Mouse (Mus musculus) spleen, adult 18-20 months (tissue): Measurements from ENCODE around the gene Gtf3c5.

Source experiments
- DNase-seq, 2 experiments: peaks; one replicate each; pipeline ENCODE4 v3.0.0; 2022; ENCODE audit warnings: mixed read lengths in 2 of 2

Gtf3c5 gene

DNA sequence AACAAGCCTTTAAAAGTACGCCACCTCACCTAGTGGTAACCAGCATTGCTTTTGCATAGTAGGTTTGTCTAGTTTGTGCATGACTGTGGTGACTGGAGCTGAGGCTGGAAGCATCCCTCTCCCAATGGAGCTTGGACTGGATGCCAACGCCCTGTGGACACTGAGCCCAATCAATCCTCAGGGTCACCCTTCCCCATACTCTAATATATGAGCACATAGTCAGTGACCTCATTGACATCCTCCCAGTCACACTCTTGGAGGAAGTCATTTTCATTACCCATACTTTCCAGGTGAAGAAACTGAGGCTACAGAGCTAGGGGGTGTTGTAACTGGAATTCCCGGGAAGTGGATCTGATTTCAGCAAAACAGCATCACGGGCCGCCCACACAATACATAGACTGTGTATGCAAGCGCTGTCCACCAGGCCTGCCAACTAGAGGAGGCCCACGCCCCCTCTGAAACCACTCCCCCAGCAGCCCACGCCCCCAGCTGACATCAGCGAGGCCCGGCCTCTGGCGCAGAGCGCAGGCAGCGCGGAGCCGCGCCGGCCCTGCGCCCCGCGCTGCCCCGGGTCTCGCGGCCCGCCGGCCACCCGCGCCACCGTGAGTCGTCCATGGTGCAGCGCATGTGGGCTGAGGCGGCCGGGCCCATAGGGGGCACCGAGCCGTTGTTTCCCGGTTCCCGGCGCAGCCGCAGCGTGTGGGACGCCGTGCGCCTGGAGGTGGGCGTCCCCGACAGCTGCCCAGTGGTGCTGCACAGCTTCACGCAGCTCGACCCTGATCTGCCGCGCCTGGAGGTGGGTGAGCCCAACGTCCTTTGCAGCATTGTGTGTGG, 50.4 kb downstream of the Gtf3c5 start:
- DNase-seq = peak; percentile 79 to 86

DNA sequence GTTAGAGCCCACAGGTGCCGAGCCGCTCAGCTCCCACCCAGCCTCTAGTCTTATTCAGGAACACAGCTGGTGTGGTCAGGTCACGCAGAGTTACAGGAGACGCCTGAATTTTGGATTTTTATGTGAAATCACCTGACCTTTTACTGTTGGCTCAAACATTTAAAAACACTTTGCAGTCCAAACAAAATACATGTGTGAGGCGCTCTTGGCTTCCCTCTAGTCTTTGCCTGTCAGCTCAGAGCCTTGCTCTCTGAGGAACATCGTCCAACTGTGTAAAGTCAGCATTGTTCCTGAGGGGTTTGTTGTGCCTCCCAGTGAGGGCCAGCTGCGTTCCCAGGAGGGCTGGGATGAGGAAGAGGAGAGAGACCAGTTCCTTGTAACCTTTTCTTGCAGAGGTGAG, 53.2 kb downstream of the Gtf3c5 start:
- DNase-seq = no peak

- no peak for DNase-seq
These were observed 53.7 kb downstream of the Gtf3c5 start for GRCm38 (mm10) chr2:28529856-28530255.

DNA sequence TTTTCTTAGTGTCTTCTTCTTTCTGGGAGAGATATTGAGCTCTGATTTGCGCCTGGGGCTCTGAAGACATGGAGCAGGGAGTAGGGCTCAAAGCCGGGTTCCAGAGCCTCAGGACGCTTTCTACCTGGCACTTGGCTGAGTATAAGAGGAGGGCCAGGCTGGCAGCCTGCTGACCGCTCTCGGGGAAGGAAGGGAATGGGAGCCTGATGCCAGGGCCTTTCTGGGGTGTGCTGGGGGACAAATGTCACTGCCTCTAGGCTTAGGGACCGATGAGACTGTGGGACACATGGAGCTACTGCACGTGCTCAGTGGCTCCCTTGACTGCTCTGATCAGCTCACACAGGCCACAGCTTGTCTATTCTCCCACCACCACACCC, 55.2 kb downstream of the Gtf3c5 start:
- DNase-seq = no peak

DNA sequence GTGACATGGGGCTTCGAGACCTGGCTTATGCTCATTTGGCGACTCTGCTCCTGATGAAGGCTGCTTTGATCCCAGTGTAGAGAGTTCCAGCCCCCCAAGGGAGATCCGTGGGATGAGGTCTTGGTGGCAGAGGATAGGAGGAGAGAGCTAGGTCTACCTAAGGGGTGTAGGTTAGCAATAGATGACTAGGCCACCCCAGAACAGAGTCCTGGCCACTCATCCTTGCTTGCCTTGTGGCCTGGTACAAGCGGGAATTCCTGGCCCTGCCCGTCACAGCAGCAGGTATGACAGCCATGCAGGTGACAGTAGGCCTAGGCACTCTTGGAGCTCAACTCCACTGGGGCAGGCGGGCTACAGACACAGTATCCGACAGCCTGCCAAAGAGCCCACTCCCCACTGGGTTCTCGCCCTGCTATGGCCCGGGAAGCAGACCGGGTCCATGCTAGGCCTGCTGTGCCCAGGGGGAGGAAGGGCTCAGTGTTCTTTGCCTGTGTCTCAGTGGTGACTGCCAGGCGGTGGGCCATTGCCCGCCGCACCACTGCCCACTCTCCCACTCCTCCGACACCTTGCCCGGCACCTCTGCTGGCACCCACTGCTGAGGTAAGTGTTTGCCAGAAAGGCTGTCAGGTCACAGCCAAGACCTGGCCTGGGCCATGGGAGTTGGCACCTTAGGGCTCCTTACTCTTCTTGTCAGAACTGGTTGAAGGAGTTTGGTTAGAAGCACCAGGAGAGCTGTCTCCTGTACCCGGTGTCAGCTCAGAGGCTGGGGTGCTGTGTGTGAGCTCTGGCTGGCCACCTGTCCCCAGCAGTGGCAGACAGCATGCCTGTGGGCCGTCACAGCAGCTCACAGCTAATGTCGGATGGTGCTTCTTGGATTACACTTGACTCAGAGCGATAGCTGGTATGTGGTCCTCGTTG, 55.9 kb downstream of the Gtf3c5 start:
- no peak for DNase-seq

DNA sequence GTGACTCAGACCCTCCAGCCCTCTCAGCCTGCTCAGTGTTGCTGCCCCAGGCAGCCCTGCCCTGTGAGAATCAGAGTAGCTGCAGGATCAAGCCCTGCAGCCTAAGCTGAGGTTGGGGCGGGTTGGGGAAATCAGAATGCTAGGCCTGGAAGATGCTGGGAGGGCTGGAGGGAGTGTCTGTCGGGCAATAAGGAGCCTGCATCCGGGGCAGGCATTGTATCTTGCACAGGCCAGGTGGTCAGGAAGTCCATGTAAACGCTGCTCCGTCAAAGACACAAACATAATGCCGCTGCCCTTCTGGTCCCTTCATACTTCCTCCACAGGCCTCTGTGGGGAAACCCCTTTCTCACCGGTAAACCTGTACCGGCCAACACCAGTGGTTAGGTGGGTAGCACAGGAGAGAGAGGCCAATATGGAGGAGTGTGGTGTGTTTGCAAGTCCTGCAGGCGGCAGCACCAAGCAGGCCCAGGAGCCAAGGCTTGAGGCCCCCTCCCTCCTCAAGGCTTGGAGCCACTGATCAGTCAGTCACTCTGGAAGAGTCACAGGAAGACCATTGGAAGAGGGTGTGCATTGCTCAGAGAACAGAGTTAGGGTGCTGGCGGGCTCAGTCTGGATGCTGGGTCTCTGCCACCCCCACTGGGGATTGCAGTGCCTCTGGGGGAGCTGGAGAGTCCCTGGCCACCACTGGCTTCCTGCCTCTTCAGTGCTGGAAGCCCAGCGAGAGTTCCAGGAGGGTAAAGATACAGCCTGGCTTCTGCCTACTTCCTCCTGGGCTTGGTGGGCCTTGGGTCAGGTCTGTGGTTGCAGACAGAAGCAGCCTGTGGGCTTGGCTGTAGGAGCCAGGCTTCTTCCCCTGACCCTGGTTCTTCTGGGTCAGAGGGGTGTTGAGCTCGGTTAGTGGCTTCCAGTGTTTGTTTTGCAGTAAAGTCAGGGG, 57.3 kb downstream of the Gtf3c5 start:
- DNase-seq = peak; percentile 54 to 60

DNA sequence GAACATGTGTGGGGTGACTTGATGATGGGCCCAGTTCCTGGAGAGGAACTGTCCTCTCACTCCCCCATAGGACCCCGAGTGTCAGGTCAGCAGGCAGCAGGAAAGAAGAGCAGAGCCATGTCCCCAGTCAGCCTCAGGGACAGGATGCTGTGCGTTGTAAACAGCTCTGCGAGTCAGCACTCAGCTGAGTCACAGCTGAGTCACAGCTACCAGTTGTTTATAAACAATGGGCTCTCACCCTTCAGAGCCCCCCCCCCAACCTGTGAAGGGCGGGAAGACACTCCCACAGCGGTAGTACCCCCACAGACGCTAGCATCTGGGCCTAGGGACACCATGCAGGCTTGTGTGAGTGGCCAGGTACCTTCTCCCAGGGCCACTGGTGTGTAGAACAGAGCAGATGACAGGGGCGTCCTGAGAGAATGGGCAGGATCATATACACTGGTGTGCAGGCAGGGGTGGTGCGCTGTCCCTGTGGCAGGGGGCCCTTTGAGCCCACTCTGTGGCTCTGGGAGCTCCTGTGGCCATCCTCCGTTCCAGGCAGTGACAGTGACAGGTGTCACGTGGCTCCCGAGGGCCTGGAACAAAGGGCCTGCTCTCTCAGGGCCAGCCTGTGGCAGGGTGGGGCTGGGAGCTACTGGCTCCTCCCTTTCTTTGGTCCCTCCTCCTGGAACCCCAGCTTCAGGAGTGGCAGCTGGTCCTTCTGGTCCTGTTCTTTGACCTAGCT, 58.2 kb downstream of the Gtf3c5 start:
- DNase-seq = peak; percentile 34 to 44

- DNase-seq = no peak
These were observed 59.1 kb downstream of the Gtf3c5 start for GRCm38 (mm10) chr2:28524406-28524805.

- no peak for DNase-seq
These were observed 59.9 kb downstream of the Gtf3c5 start for GRCm38 (mm10) chr2:28523643-28524117.

DNA sequence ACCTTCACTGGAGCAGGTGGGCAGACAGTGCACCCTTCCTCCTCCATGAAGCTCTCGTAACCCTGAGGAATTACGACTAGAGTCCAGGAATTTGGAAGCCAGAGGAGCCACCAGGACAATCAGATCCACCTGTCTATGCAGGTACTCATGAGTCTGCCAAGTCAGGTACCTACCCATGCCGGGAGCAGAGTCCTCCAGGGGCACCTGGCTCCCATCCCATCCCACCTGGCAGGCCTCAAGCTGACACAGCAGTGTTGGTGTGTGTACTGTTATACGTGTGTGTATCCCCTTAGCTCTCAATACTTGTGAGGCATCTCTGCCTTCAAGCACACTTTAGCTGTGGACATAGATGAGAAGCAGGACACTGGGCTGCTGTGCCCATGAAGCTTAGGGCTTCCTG, 61.4 kb downstream of the Gtf3c5 start:
- DNase-seq = no peak

GRCm38 (mm10) chr2:28521571-28522151, 61.9 kb downstream of the Gtf3c5 start:
- DNase-seq = no peak

DNA sequence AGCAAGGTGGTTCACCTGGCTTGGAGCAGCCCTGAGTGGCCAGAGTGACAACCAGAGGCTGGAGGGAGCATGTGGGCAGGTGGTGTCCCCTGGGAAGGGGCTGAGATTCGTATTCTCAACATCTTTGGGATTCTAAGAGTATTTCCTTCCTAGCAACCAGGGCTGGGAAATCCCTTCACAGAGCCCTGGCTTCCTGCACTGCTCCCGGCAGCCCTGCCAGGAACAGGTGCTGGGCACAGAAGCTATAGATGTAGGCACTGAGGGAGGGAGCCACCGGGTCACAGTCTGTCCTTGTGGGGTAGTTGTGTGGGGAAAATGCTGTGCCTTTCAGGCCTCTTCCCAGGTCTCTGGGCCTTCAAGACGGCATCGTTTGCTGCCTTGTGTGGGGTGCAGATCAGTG, 63.0 kb downstream of the Gtf3c5 start:
- DNase-seq = no peak

DNA sequence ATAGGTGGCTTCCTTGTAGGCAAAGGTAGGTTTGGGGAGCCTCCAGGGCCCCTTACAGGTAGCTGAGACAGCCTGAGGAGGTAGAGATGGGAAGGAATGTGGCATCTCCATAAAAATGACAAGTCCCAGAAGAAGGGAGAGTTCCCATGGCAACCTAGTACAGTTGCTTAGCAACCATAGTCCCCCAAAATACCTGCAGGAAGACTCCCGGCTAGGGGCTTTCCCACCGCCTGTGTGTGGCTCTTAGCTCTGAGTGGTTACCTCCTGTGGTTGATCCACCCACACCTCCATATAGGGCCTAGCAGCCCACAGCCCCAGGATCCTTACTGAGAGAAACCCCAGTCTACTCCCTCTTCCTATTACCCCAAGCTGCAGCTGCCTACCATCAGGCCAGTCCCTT, 65.3 kb downstream of the Gtf3c5 start:
- DNase-seq = peak in 1 of 2 experiments; percentile 40

- peak; percentile 66 to 88 for DNase-seq
These were observed 66.2 kb downstream of the Gtf3c5 start for GRCm38 (mm10) chr2:28517206-28517909.
